Mouse (Mus musculus): Measurements from ENCODE around the gene Csnk2b.
"Not testable (repeated sequence)": the region's sequence is repeated elsewhere in the genome, so short reads cannot be mapped to it uniquely, and the experiment has no call there.

The Csnk2b gene

GRCm38 (mm10) chr17:35153077-35153476 lies 31.2 kb upstream of the Csnk2b start:
- DNase-seq (ENCODE audit: low read depth in 2 of 2, low spot score in 2 of 2): no peak

- no peak for DNase-seq (ENCODE audit: low read depth in 2 of 2, low spot score in 2 of 2)
Measured at GRCm38 (mm10) chr17:35152121-35152520, 30.3 kb upstream of the Csnk2b start.

GRCm38 (mm10) chr17:35147922-35148639 lies 26.2 kb upstream of the Csnk2b start:
- DNase-seq (ENCODE audit: low read depth in 2 of 2, low spot score in 2 of 2): no peak

- no peak for DNase-seq (ENCODE audit: low read depth in 2 of 2, low spot score in 2 of 2)
Measured at GRCm38 (mm10) chr17:35147348-35147747, 25.5 kb upstream of the Csnk2b start.

GRCm38 (mm10) chr17:35146139-35146538 lies 24.3 kb upstream of the Csnk2b start:
- DNase-seq (ENCODE audit: low read depth in 2 of 2, low spot score in 2 of 2): no peak

- no peak for DNase-seq (ENCODE audit: low read depth in 2 of 2, low spot score in 2 of 2)
Measured at GRCm38 (mm10) chr17:35141971-35142370, 20.1 kb upstream of the Csnk2b start.

GRCm38 (mm10) chr17:35140490-35140996 lies 18.7 kb upstream of the Csnk2b start:
- DNase-seq (ENCODE audit: low read depth in 2 of 2, low spot score in 2 of 2): no peak

- no peak for DNase-seq (ENCODE audit: low read depth in 2 of 2, low spot score in 2 of 2)
Measured at GRCm38 (mm10) chr17:35139269-35139668, 17.4 kb upstream of the Csnk2b start.

GRCm38 (mm10) chr17:35135591-35136320 lies 13.9 kb upstream of the Csnk2b start:
- peak in 1 of 2 experiments; percentile 21 for DNase-seq (ENCODE audit: low read depth in 2 of 2, low spot score in 2 of 2)

GRCm38 (mm10) chr17:35134801-35135590 lies 13.1 kb upstream of the Csnk2b start, which contains the start of gene Bag6:
Gene Bag6 (plus strand): TSS chr17:35135178.
- DNase-seq (ENCODE audit: low read depth in 2 of 2, low spot score in 2 of 2): peak; percentile 92 to 95

- DNase-seq (ENCODE audit: low read depth in 2 of 2, low spot score in 2 of 2): no peak
Measured at GRCm38 (mm10) chr17:35133517-35133916, 11.7 kb upstream of the Csnk2b start.

GRCm38 (mm10) chr17:35132174-35132560 lies 10.3 kb upstream of the Csnk2b start:
- no peak for DNase-seq (ENCODE audit: low read depth in 2 of 2, low spot score in 2 of 2)

- no peak for DNase-seq (ENCODE audit: low read depth in 2 of 2, low spot score in 2 of 2)
Measured at GRCm38 (mm10) chr17:35131500-35132173, 9.8 kb upstream of the Csnk2b start, which contains the start of gene Apom. Gene Apom (minus strand): TSS chr17:35132050.

- DNase-seq (ENCODE audit: low read depth in 2 of 2, low spot score in 2 of 2): no peak
Measured at GRCm38 (mm10) chr17:35131038-35131437, 9.2 kb upstream of the Csnk2b start.

- DNase-seq (ENCODE audit: low read depth in 2 of 2, low spot score in 2 of 2): no peak
Measured at GRCm38 (mm10) chr17:35128996-35129395, 7.1 kb upstream of the Csnk2b start.

- DNase-seq (ENCODE audit: low read depth in 2 of 2, low spot score in 2 of 2): no peak
Measured at GRCm38 (mm10) chr17:35127017-35127416, 5.2 kb upstream of the Csnk2b start.

- peak; percentile 63 to 66 for DNase-seq (ENCODE audit: low read depth in 2 of 2, low spot score in 2 of 2)
Measured at GRCm38 (mm10) chr17:35126206-35126611, 4.4 kb upstream of the Csnk2b start, which contains the start of gene D17H6S53E. Gene D17H6S53E (plus strand): TSS chr17:35126373.

- no peak for DNase-seq (ENCODE audit: low read depth in 2 of 2, low spot score in 2 of 2)
Measured at GRCm38 (mm10) chr17:35125578-35125977, 3.7 kb upstream of the Csnk2b start.

GRCm38 (mm10) chr17:35125081-35125480 lies 3.2 kb upstream of the Csnk2b start:
- DNase-seq (ENCODE audit: low read depth in 2 of 2, low spot score in 2 of 2): no peak

- not testable (repeated sequence) for DNase-seq (ENCODE audit: low read depth in 2 of 2, low spot score in 2 of 2)
Measured at GRCm38 (mm10) chr17:35124261-35124896, 2.5 kb upstream of the Csnk2b start.
